Mouse (Mus musculus) kidney, embryonic 15.5 days (tissue): ENCODE results near the gene Espnl. TPM values are rescaled to one million over a fixed set of nuclear protein-coding genes. Genes with fewer than 3 reads are reported as not detected.
A peak's percentile ranks its signal among the peaks of the same experiment; 100 is the strongest.

Source experiments
- ATAC-seq: fragments of 200-750 bp; cut with Nextera tagmentation; replicated peaks from 2 replicates; pipeline ENCODE4 v1.8.0; 2017; ENCODE audit warnings: moderate TSS enrichment; ENCODE audit not compliant: low FRiP score
- H3K27ac ChIP-seq: fragments of 300-500 bp; sonication (generic); 2 replicates; pipeline ENCODE4 v1.5.1; 2015; ENCODE audit warnings: mild to moderate bottlenecking, inconsistent platforms
- H3K27me3 ChIP-seq: fragments of 300-500 bp; sonication (generic); 2 replicates; pipeline ENCODE4 v1.6.1; 2015; ENCODE audit warnings: inconsistent platforms
- H3K36me3 ChIP-seq: fragments of 300-500 bp; sonication (generic); 2 replicates; pipeline ENCODE4 v1.6.1; 2015; ENCODE audit warnings: inconsistent platforms
- H3K4me1 ChIP-seq: fragments of 300-500 bp; sonication (generic); 2 replicates; pipeline ENCODE4 v1.6.1; 2015; ENCODE audit warnings: inconsistent platforms
- H3K4me2 ChIP-seq: fragments of 300-500 bp; sonication (generic); 2 replicates; pipeline ENCODE4 v1.6.1; 2015; ENCODE audit warnings: moderate library complexity, mild to moderate bottlenecking, inconsistent platforms
- H3K4me3 ChIP-seq: fragments of 300-500 bp; sonication (generic); replicated peaks from 2 replicates; pipeline ENCODE4 v1.5.1; 2015; ENCODE audit warnings: mild to moderate bottlenecking, inconsistent platforms
- H3K9ac ChIP-seq: fragments of 300-500 bp; sonication (generic); 2 replicates; pipeline ENCODE4 v1.6.1; 2015; ENCODE audit warnings: mild to moderate bottlenecking, inconsistent platforms
- H3K9me3 ChIP-seq: fragments of 300-500 bp; sonication (generic); replicated peaks from 2 replicates; pipeline ENCODE4 v1.6.1; 2016; ENCODE audit warnings: inconsistent platforms
- WGBS: fragments of 180-500 bp; shearing (Covaris S2); methylation state at CpG from one replicate; pipeline ENCODE4 v1.1.7; 2015; ENCODE audit warnings: mixed read lengths; 5-methylcytosine and 5-hydroxymethylcytosine counted together
- polyA plus RNA-seq: library from polyadenylated mRNA; unstranded; fragments of >200 nt; fragmentation: Nextera tagmentation; extraction: Ambion mirVana; gene quantifications from 2 replicates; pipeline ENCODE4 v1.2.1, GENCODE M21; 2015

The Espnl gene
- polyA plus RNA-seq, 1 experiment from 2014 or later: 0.06 TPM

DNA sequence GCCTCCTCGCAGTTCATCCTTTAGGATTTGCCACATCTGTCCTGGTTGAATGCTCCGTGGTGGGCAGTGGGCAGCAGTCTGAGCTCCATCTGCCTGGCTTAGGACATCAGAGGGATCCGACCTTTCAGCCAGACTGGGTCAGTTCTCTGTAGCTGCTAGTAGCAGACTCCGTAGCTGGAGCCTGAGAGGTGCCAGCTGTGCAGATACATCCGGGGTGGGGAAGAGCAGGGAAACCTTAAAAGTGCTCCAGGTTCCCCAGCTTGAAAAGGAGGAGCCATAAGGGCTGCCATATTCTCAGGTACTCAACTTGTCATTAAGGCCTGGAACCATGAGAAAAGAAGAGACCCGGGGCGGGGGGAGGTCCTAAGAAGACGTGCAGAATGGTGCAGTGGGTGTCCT lies 43.9 kb downstream of the Espnl start:
- H3K4me3 ChIP-seq: peak overlapping the region; percentile 50
- H3K4me1 ChIP-seq: peaks cover 18% of the 10 kb centered on the region
- peak overlapping the region; percentile 87 for H3K4me2 ChIP-seq
- H3K9ac ChIP-seq: peak overlapping the region; percentile 48; the same call in 1 of the 2 replicates
- ATAC-seq: 0 out of 2 replicates have a peak, but pooled peaks have one; percentile 8
- peaks cover 6% of the 10 kb centered on the region; the same call in 1 of the 2 replicates for H3K9me3 ChIP-seq
- no peaks in the 10 kb centered on the region for H3K27me3 ChIP-seq
- H3K27ac ChIP-seq: no peak overlapping the region
- WGBS: 22% methylated on average over 8 of the region's 8 CpGs
- H3K36me3 ChIP-seq: peaks cover 13% of the 10 kb centered on the region; the same call in 1 of the 2 replicates

DNA sequence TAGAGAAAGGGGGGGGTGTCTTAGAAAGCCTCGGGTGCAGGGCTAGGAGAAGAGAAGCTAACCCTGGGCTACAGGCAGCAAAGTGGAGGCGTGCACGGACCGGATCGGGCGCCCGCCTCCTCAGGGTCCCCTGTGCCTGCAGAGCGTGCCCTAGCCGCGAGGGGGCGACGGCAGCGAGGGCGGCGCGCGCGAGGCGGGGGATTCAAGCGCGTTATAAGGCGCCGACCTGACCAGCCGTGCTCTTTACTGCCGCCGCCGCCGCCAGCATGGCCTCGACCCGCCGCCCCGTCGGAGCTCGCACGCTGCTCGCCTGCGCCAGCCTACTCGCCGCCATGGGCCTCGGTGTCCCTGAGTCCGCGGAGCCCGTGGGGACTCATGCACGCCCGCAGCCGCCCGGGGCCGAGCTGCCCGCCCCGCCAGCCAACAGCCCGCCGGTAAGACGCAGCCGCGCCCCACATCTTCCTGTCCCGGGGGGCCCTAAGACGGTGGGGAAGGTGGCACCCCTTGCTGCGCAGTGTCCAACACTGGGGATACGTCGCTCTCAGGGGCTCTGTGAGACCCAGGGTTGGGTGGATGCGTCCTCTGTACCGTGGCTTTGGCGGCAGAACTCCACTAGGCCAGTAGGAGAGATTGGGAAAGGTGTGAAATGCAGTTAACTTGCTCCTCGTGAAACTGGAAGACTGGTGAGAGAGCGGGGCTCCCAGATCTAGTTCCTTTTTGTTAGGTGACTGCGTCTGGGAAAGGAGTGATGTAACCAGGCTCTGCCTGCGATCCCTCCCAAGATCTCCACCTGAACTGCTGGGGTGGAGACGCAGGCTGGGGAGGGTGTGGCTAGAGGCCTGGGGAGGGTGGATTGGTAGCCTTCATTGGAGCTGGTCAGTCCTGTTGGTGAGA lies 44.6 kb downstream of the Espnl start, which contains the start of gene Erfe:
Gene Erfe (plus strand): TSS at position 216 of the 894 bp plus-strand sequence.
- peak within 1 kb of the TSS; percentile 87 for H3K4me2 ChIP-seq
- peak; percentile 72 for ATAC-seq
- H3K27me3 ChIP-seq: no peaks in the 10 kb centered on the region
- peaks cover 6% of the 10 kb centered on the region; the same call in 1 of the 2 replicates for H3K9me3 ChIP-seq
- peak within 1 kb of the TSS; percentile 50 for H3K4me3 ChIP-seq
- peaks cover 18% of the 10 kb centered on the region for H3K4me1 ChIP-seq
- 2% methylated on average over 68 of the region's 68 CpGs for WGBS
- peak within 1 kb of the TSS; percentile 48 for H3K9ac ChIP-seq
- peaks cover 20% of the 10 kb centered on the region for H3K36me3 ChIP-seq
- H3K27ac ChIP-seq: no peak within 1 kb of the TSS

DNA sequence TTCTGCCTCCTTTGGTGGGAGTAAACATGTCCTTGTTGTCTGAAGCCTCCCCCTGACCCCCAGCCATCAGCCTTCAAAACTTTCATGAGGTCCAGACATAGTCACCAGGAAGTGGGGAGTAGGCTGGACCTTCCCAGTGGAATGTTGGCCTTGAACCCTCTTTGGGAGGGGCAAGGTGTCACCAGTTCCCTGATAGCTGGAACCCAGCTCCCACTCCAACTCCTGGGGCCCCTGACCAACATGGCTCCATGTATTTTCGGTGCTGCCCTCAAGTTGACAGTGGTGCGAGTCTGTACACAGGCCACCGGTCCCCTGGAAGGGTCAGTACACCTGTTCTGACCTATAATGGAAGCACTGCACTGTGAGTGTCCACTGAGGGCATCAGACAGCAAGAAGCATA lies 45.4 kb downstream of the Espnl start:
- no peak for ATAC-seq
- Histone ChIP-seq H3K27ac (no peak overlapping the region), H3K4me1 (peaks cover 18% of the 10 kb centered on the region), H3K4me2 (peak overlapping the region; percentile 87), H3K9ac (no peak overlapping the region), H3K9me3 (peaks cover 6% of the 10 kb centered on the region; the same call in 1 of the 2 replicates), H3K36me3 (peaks cover 28% of the 10 kb centered on the region), H3K4me3 (no peak overlapping the region), H3K27me3 (no peaks in the 10 kb centered on the region)
- 95% methylated on average over 3 of the region's 3 CpGs for WGBS

DNA sequence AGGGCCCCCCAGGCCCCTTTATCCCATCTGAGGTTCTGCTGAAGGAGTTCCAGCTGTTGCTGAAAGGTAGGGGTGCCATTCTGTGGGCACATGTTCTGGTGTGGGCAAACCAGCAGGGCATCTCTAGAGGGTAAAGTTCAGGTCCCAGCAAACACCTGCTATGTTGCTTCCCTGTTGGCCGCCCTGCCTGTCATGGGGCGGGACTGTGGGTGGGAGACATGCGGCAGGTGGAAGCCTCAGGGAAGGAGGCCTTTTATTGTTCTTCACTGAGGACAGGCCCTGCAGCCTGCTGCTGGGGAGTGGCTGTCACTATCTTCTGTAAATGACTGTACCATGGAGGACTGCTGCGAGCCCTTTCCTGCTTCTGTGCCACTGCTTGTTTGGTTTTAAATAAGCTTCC lies 47.5 kb downstream of the Espnl start:
- H3K27me3 ChIP-seq: no peaks in the 10 kb centered on the region
- H3K36me3 ChIP-seq: peaks cover 49% of the 10 kb centered on the region
- peaks cover 1% of the 10 kb centered on the region; the same call in 1 of the 2 replicates for H3K9me3 ChIP-seq
- H3K4me1 ChIP-seq: peaks cover 18% of the 10 kb centered on the region
- WGBS: 69% methylated on average over 4 of the region's 4 CpGs
- no peak overlapping the region for H3K9ac ChIP-seq
- H3K27ac ChIP-seq: no peak overlapping the region
- no peak overlapping the region for H3K4me2 ChIP-seq
- ATAC-seq: no peak
- H3K4me3 ChIP-seq: no peak overlapping the region

DNA sequence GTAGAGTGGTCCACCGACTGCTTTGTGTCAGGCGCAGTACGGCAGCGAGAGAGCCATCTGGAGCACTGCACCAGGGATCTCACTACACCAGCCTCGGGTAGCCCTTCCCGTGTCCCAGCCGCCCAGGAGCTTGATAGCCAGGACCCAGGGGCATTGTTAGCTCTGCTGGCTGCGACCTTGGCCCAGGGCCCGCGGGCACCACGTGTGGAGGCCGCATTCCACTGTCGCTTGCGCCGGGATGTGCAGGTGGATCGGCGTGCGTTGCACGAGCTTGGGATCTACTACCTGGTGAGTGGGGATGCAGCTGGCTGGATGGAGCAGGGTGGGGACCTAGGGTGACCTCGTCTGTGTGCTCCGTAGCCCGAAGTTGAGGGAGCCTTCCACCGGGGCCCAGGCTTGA lies 48.2 kb downstream of the Espnl start:
- whole genome bisulfite sequencing: 85% methylated on average over 23 of the region's 23 CpGs
- no peaks in the 10 kb centered on the region for H3K27me3 ChIP-seq

DNA sequence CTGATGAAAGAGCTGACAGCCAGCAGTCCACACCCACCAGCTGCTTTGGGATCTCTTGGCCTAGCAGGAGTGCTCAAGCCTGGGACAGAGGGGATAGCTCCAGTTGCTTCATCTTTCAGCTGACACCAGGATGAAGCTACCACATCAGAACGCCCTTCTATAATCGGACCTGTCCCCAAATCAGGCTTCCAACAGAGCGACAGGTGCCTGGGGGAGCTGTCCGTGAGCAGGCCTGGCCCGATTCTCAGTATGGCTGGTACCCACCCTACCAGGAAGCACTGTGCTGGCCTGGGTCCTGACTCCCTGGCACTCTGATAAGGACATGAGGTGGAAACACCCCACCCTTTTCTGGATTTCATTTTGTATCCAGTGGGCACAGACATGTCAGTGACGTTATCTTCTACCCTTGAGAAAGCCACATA lies 51.5 kb downstream of the Espnl start:
- Histone ChIP-seq H3K4me3 (no peak overlapping the region), H3K4me1 (no peaks in the 10 kb centered on the region), H3K27me3 (no peaks in the 10 kb centered on the region), H3K36me3 (peaks cover 90% of the 10 kb centered on the region), H3K9me3 (no peaks in the 10 kb centered on the region), H3K27ac (no peak overlapping the region), H3K4me2 (no peak overlapping the region), H3K9ac (no peak overlapping the region)
- no peak for ATAC-seq
- 91% methylated on average over 6 of the region's 6 CpGs for WGBS

More for the DNA sequence above, 48.2 kb downstream of the Espnl start:
- no peak overlapping the region for H3K27ac ChIP-seq
- no peak overlapping the region for H3K4me2 ChIP-seq
- ATAC-seq: no peak
- H3K4me3 ChIP-seq: no peak overlapping the region
- H3K9ac ChIP-seq: no peak overlapping the region
- peaks cover 18% of the 10 kb centered on the region for H3K4me1 ChIP-seq
- no peaks in the 10 kb centered on the region for H3K9me3 ChIP-seq
- peaks cover 56% of the 10 kb centered on the region for H3K36me3 ChIP-seq

DNA sequence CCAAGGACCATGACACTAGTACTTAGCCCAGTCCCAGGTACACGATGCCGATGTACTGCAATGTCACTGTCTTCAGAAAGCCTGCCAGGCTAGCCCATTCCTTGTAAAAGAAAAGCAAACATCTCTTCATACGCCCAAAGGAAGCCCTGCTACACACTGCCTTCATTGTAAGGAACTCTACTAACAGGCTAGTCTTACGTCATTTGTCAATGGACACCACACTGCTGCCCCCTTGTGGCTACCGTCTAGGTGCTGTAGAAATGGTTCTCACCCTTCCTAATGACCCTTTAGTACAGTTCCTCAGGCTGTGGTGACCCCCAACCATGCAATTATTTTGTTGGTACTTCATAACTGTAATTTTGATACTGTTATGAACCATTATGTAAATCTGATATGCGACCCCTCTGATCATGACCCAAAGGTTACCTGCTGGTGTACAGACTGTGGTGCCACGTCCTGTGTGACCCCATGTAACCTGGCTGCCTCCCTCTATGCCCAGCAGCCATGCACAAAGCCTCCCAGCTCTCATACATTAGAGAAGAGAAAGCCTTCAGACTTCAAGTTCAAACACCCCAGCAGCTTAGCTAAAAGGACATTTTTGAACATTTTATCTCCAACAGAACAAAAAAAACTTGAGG lies 58.7 kb downstream of the Espnl start:
- no peak overlapping the region for H3K4me3 ChIP-seq
- H3K4me1 ChIP-seq: no peaks in the 10 kb centered on the region
- no peaks in the 10 kb centered on the region for H3K27me3 ChIP-seq
- peak; percentile 43; the same call in 1 of the 2 replicates for ATAC-seq
- no peaks in the 10 kb centered on the region for H3K9me3 ChIP-seq
- H3K9ac ChIP-seq: no peak overlapping the region
- H3K27ac ChIP-seq: no peak overlapping the region
- WGBS: 61% methylated on average over 7 of the region's 7 CpGs
- H3K4me2 ChIP-seq: no peak overlapping the region
- H3K36me3 ChIP-seq: peaks cover 96% of the 10 kb centered on the region

DNA sequence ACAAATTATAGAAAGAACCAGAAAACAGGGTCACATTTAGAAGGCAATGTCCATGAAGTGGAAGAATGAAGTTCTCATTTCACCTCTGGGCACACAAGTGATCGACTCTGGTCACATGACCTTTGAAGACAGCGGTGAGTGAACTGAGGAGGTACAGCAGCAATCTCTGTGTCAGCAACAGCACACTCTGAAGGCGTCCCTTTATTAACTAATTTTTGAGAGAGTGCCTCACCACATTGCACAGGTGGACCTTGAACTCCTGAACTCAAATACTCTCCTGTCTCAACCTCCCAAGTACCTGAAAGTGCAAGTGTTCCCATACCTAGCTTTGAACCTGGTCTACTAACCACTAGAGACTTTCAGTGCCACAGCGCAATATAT lies 59.2 kb downstream of the Espnl start:
- Histone ChIP-seq H3K4me3 (no peak overlapping the region), H3K27ac (no peak overlapping the region), H3K9me3 (no peaks in the 10 kb centered on the region), H3K4me2 (no peak overlapping the region), H3K9ac (no peak overlapping the region), H3K4me1 (no peaks in the 10 kb centered on the region), H3K36me3 (peaks cover 94% of the 10 kb centered on the region), H3K27me3 (no peaks in the 10 kb centered on the region)
- ATAC-seq: no peak
- 92% methylated on average over 4 of the region's 4 CpGs for WGBS

DNA sequence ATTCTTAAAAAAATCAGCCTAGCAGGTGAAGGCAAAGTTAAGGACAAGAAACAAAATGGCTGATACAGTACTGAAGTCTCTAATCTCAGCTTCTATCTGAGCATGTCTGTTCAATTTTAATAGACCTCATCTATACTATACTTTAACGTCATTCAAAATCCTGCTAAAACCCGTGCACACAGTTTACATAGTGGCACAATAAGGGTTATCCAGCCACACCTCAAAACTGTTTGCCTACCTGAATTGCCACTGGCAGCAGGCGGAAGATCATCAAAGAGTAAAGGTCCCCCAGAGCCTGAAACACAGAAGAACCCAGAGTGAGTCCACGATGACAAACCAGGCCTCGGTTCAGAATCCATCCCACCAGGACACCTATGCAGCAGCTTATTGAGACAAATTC lies 68.5 kb downstream of the Espnl start:
- WGBS: 94% methylated on average over 5 of the region's 5 CpGs
- no peak overlapping the region for H3K9ac ChIP-seq
- H3K36me3 ChIP-seq: peaks cover 87% of the 10 kb centered on the region
- H3K9me3 ChIP-seq: no peaks in the 10 kb centered on the region
- no peak for ATAC-seq
- no peaks in the 10 kb centered on the region for H3K27me3 ChIP-seq
- no peaks in the 10 kb centered on the region for H3K4me1 ChIP-seq
- no peak overlapping the region for H3K27ac ChIP-seq
- H3K4me3 ChIP-seq: no peak overlapping the region
- H3K4me2 ChIP-seq: no peak overlapping the region

DNA sequence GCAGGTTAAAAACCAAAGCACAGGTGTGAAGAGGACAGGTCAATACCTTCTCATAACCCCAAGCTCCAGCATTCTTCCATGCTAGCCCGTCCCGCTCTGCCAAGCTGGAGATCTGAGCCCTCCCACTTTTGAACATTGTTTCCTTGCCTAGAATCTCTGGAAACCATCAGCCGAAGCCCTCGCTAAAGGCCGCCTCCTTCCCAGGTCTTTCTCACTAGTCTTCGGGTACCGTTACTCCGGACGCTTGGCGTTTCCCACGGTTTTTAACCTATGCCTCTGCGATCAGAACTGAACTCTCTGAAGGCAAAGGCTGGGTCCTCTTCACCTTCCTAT lies 76.0 kb downstream of the Espnl start:
- Histone ChIP-seq H3K4me3 (peak overlapping the region; percentile 95), H3K9ac (peak overlapping the region; percentile 95), H3K9me3 (no peaks in the 10 kb centered on the region), H3K27ac (peak overlapping the region; percentile 87), H3K27me3 (no peaks in the 10 kb centered on the region), H3K36me3 (peaks cover 23% of the 10 kb centered on the region), H3K4me2 (peak overlapping the region; percentile 88), H3K4me1 (peaks cover 20% of the 10 kb centered on the region)
- no peak for ATAC-seq
- under 1% methylated on average over 12 of the region's 12 CpGs for WGBS
